Mouse (Mus musculus) hematopoietic multipotent progenitor cell, adult 10-12 weeks (in vitro differentiated cells): ENCODE results near the gene Six4. TPM values are rescaled to one million over a fixed set of nuclear protein-coding genes. Genes with fewer than 3 reads are reported as not detected.

Source experiments
- polyA plus RNA-seq: library from polyadenylated mRNA; stranded (reverse); fragments of >175 nt; gene quantifications from 2 replicates; pipeline ENCODE4 v1.2.3, GENCODE M21; 2012; ENCODE audit warnings: low replicate concordance

The Six4 gene
- polyA plus RNA-seq = not detected in 2 replicates

GRCm38 (mm10) chr12:73113196-73113595, at the start of gene Six4:
Gene Six4 (minus strand): TSS chr12:73113456.

GRCm38 (mm10) chr12:73123093-73124041, 10.1 kb upstream of the Six4 start, which contains the start of gene Mnat1:
Gene Mnat1 (plus strand): TSS chr12:73123717.

GRCm38 (mm10) chr12:73053668-73054241, 59.5 kb downstream of the Six4 start, which contains the start of gene Six1:
Gene Six1 (minus strand): TSS chr12:73053887.

Other genes with a start within 250 kb of the Six4 start
- not detected in 2 replicates for gene Six6, start 173.6 kb downstream of the Six4 start, polyA plus RNA-seq
- gene 4930447C04Rik, start 172.7 kb downstream of the Six4 start, polyA plus RNA-seq = not detected in 2 replicates
- 0.03 and 0.25 TPM in 2 replicates for gene Six1, start 59.6 kb downstream of the Six4 start, polyA plus RNA-seq
- gene Mnat1, start 10.3 kb upstream of the Six4 start, polyA plus RNA-seq = 1.4 and 1.9 TPM in 2 replicates
- 0.64 and 0.91 TPM in 2 replicates for gene Trmt5, start 173.3 kb upstream of the Six4 start, polyA plus RNA-seq
- gene Slc38a6, start 173.3 kb upstream of the Six4 start, polyA plus RNA-seq = 2.1 and 4.9 TPM in 2 replicates